Mouse (Mus musculus) adrenal gland, adult (tissue): ENCODE results near the gene Stat5b.

Source experiments
- DNase-seq, 2 experiments: peaks; one replicate each; pipeline ENCODE4 v3.0.0; 2022 to 2023; ENCODE audit warnings: low spot score in 1 of 2; ENCODE audit not compliant: inconsistent age in 2 of 2

Stat5b gene

GRCm38 (mm10) chr11:100741348-100741747 lies 109.2 kb downstream of the Stat5b start:
- no peak for DNase-seq

GRCm38 (mm10) chr11:100738749-100739148 lies 111.8 kb downstream of the Stat5b start:
- DNase-seq, result no peak

GRCm38 (mm10) chr11:100738066-100738604 lies 112.4 kb downstream of the Stat5b start, which contains the start of gene Rab5c:
Gene Rab5c (minus strand): TSS chr11:100738215.
- peak; percentile 99 to 100 for DNase-seq

- no peak for DNase-seq
Measured at GRCm38 (mm10) chr11:100737105-100737733, 113.3 kb downstream of the Stat5b start.

- DNase-seq, result no peak
Measured at GRCm38 (mm10) chr11:100736746-100737080, 113.8 kb downstream of the Stat5b start.

GRCm38 (mm10) chr11:100735954-100736745 lies 114.4 kb downstream of the Stat5b start:
- DNase-seq, result peak in 1 of 2 experiments; percentile 62

GRCm38 (mm10) chr11:100735134-100735865 lies 115.2 kb downstream of the Stat5b start:
- DNase-seq, result no peak
